Mouse (Mus musculus) spleen, adult 18-20 months (tissue): ENCODE measurements at regions not wholly inside any gene's neighbourhood (a gene's known extent, or its start where the extent isn't known, plus 50 kb on each side); places are given as distances from the start of the nearest gene placed in this dataset.
A peak's percentile ranks its signal among the peaks of the same experiment; 100 is the strongest.

Experiments
- DNase-seq, 2 experiments: peaks; one replicate each; pipeline ENCODE4 v3.0.0; 2022; ENCODE audit warnings: mixed read lengths in 2 of 2

- no peak for DNase-seq
Observed at GRCm38 (mm10) chr4:7596116-7596515, 642.7 kb downstream of the Car8 start.

DNA sequence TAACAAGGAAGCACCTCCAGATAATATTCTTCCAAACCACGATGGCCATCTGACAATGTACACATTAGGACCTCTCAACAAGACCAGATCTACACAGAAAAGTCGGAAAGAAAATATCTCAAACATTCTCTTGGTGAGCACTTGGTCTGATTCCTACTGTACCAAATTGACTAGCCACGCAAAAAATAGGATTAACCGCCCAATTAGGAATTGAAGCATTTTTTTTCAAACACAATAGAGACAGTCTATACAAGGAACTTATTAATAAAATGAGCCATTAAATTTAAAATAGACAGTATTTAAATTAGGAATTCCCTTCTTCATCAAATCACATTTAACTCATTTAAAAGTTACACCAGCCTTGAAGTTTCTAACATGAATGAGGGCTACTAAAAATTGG, 655.0 kb downstream of the Car8 start:
- no peak for DNase-seq

GRCm38 (mm10) chr4:7581931-7582330, 656.9 kb downstream of the Car8 start:
- DNase-seq, result no peak

- DNase-seq, result no peak
Observed at GRCm38 (mm10) chr4:7581220-7581916, 657.5 kb downstream of the Car8 start.

GRCm38 (mm10) chr4:7580554-7581219, 658.2 kb downstream of the Car8 start:
- no peak for DNase-seq

- no peak for DNase-seq
Observed at GRCm38 (mm10) chr4:7574011-7574410, 664.8 kb downstream of the Car8 start.

DNA sequence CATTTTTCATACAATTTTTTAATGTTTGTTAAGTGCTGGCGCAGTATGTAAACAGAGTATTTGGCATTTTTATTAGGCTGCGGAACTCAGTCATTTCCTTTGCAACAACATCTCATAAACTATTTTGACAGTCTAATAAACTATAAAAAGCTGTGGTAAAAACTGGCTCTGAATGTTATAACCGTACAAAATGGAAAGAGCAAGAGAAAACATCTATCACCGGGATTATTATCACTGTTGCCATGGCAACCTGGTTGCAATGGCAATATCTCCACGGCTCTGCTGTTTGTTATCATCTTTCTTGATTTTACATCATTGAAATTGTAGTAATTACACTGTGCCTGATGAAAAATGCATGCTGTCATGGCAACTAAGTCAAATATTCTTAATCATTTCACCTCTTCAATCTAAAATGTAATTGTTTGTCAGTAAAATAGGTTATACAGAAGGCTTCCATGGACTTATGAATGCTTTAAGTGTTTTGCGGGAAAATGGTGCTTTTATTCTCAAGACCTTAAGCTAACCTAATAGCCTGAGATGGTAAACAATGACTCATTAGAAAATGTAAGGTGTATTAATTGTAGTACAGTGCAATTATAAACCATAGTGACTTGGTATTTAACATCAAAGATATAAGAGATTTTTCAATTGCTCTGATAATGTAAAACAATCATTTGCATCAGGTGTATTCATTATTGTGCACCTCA, 671.0 kb downstream of the Car8 start:
- DNase-seq, result no peak

DNA sequence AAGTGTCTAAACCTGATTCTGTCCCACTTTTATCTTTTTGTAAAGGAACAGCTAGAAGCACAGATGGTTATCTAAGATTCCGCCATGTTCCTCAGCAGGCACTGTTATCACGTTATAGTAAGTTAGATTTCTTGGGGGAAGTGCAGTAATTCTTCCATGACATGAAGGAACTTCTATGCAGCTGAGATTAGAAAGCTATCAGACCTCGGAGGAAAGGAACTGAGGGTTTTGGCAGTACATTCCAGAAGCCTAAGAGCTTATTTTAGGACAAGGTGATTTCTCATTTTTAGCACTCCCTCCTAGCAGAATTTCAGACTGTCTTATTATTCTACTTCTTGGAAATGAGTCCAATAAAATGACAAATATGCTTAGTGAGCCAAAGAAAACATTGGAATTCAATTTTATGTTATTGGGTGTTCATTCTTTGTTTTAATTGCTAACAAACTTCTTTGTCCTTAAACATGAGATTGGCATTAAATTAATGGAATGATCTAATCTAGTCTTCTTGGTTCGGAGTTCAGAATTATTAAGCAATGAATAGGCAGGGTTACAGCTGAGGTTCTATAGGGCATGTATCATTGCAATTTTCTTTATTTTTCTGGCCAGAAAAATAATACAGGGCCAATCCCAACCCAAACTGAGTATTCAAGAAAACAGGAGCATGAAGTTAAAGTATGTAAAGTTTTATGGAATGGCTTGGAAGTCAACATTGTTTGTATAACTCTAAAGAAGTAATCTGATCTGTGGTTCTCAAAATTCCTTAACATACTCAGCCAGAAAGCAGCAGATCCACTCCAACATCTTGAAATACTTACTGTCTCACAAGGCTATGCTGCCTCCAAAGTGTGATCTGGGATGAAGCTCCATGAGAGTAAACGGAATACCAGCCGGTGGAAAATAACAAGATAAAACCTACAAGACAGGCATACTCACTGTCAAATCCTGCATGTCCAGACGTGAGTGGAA, 678.7 kb downstream of the Car8 start:
- DNase-seq, result no peak

- no peak for DNase-seq
Observed at GRCm38 (mm10) chr4:7558721-7559120, 680.1 kb downstream of the Car8 start.

GRCm38 (mm10) chr4:7534301-7534700, 704.5 kb downstream of the Car8 start:
- no peak for DNase-seq

- no peak for DNase-seq
Observed at GRCm38 (mm10) chr4:7527718-7528117, 711.1 kb downstream of the Car8 start.

- no peak for DNase-seq
Observed at GRCm38 (mm10) chr4:7513081-7513480, 725.8 kb downstream of the Car8 start.

DNA sequence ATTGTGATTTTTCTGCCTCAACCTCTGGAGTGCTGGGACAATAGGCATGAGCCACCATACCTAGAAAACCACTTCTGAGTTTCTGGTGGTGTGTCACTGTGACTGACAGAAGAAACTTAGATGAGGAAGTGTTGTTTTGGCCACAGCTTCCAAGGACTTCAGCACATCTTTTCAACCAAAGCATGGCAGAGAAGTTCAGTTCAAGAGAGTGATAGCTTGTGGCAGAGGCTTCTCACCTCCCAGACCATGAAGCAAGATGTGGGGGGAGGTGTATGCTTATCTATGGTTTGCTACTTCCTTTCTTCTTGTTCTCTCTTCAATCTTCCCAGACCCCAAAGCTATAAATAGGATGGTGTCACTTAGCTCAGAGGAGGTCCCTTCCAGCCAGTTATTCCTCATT, 753.3 kb downstream of the Car8 start:
- no peak for DNase-seq

DNA sequence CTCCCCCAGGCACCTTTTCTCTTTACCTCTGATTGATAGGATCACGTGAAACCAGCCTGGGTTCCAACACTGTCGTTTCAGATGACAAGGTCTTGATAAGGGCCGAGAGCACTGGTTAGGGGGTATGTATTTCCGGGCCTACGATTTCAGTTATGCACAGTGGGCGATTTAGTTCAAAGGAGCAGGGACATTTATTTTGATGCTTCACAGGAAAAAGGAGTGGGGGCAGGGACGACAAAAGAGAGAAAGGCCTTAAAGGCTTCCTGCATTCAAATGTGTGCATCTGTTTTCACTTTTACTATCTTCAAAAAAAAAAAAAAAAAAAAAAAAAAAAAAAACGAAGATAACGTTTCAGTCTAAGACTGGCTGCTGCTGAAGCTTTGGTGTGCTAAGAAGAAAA, 783.7 kb downstream of the Car8 start:
- peak in 1 of 2 experiments; percentile 10 for DNase-seq

DNA sequence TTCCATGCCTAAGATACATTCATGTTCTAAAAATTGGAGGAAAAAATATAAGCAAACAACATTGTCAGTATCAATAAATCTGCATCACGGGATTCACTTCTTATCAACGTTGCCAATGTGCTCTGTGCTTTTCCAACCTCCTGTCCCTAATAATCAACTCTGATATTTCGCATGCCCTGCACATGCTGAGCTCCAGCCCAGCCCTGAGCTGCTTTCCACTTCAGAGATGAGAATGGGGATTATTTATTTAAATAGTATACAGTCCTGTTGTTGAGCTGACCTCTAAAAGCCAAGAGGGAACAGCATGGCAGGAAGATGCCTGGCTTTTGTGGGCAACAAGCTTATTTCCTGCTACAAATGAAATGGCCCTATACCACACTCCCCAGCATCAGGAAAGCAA, 786.2 kb downstream of the Car8 start:
- DNase-seq, result no peak

GRCm38 (mm10) chr4:7450991-7451390, 787.9 kb downstream of the Car8 start:
- DNase-seq, result no peak

DNA sequence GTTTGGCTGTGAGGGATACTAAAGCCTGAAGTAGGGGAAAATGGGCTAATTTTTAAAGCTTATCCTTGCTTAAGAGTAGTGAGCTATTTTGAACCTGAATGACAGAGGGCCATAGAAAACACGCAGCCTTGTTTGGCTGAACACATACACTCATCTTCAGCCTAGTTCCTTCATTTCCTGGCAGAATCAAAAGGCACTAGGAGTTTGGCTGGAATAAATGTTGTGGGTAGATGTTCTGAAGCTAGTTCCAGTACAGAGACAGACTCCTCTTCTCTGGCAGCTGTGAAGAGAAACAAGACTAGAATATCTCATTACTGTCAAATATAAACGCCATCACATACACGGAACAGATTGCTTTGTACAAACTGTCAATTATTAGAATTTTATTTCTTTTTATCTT, 809.5 kb downstream of the Car8 start:
- no peak for DNase-seq

GRCm38 (mm10) chr4:7424081-7424480, 814.8 kb downstream of the Car8 start:
- no peak for DNase-seq

DNA sequence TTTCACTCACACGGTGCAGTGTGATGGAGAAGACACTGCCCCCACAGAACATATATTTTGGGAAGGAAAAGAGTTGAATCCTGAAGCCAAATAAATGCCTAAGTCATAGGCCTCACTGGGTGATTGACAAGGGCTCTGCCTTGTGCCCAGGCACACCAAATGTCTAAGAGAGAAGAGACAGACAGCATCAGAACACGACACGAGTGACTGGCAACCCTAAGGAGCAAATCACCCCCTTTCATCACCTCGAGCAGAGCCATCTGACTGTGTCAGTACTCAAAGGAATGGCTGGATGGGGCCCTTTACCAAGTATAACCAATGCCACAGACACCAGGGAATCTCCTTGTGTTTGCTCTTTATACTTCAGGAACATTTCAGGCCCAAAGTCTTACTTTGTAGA, 815.6 kb downstream of the Car8 start:
- DNase-seq, result no peak

DNA sequence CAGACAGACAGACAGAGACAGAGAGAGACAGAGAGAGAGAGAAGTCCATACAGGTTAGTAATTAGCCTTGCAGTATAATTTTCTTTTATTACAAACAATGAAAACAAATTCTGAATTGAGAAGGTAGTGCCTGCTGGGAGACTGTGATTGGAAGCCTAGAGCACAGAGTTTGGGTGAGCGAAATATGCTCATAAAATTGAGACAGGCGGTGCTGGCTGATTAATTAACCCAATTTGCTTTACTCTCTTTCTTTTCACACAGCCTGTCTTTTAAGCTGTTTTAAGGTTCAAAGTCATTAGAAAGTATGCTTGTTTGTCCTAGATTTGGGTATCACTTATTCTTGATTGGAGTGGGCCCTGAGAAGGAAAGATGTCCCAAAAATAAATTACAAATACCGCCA, 816.1 kb downstream of the Car8 start:
- no peak for DNase-seq

GRCm38 (mm10) chr4:7414301-7414700, 824.5 kb downstream of the Car8 start:
- DNase-seq, result no peak

- no peak for DNase-seq
Observed at GRCm38 (mm10) chr4:7392696-7393095, 846.1 kb downstream of the Car8 start.

GRCm38 (mm10) chr4:7391596-7391995, 847.2 kb downstream of the Car8 start:
- DNase-seq, result no peak
